Mouse (Mus musculus): ENCODE results near the gene Slc38a3. TPM values are rescaled to one million over a fixed set of nuclear protein-coding genes. Genes with fewer than 3 reads are reported as not detected.

Slc38a3 gene
- total and polyA plus RNA-seq, 3 experiments = not detected

- Histone ChIP-seq H3K4me3 (ENCODE audit: control insufficient read depth in 1 of 2, insufficient read depth in 1 of 2, low read depth in 2 of 2, low read length in 2 of 2) (no peak overlapping the region), H3K27ac (ENCODE audit: control insufficient read depth, low read depth, low read length) (no peak overlapping the region), H3K4me1 (ENCODE audit: control insufficient read depth in 1 of 2, insufficient read depth in 2 of 2, low read length in 2 of 2) (no peaks in the 10 kb centered on the region), H3K79me2 (ENCODE audit: control insufficient read depth, insufficient read depth, low read length, poor library complexity) (no peaks in the 10 kb centered on the region), H3K36me3 (ENCODE audit: control insufficient read depth in 1 of 2, insufficient read depth in 2 of 2, low read length in 2 of 2) (no peaks in the 10 kb centered on the region), H3K9ac (ENCODE audit: control insufficient read depth, low read depth, low read length, poor library complexity, severe bottlenecking) (no peak overlapping the region), H3K27me3 (ENCODE audit: control insufficient read depth in 1 of 2, insufficient read depth in 2 of 2, low read length in 2 of 2) (peaks cover 4 to 8% of the 10 kb centered on the region in 2 experiments), H3K9me3 (replicated peaks; ENCODE audit: insufficient read depth, low read length) (no peaks in the 10 kb centered on the region)
- TF ChIP-seq NRF1 (IDR thresholded peaks at IDR 0.05; ENCODE audit: insufficient read depth, low read depth, low read length, poor library complexity, severe bottlenecking) = no peak
- no peak for TF ChIP-seq ZNF384 (IDR thresholded peaks at IDR 0.05; ENCODE audit: low read depth, low read length)
- TF ChIP-seq GATA1 (IDR thresholded peaks at IDR 0.05; ENCODE audit: low read depth, low read length) = no peak
- no peak for TF ChIP-seq E2F4 (IDR thresholded peaks at IDR 0.05; ENCODE audit: borderline replicate concordance, low read depth, low read length)
- DNase-seq (ENCODE audit: low read depth, low spot score) = no peak
Measured at GRCm38 (mm10) chr9:107658096-107658495, 11.2 kb downstream of the Slc38a3 start.

GRCm38 (mm10) chr9:107657144-107657543, 12.2 kb downstream of the Slc38a3 start:
- H3K4me3 ChIP-seq (ENCODE audit: control insufficient read depth in 1 of 2, insufficient read depth in 1 of 2, low read depth in 2 of 2, low read length in 2 of 2) = no peak overlapping the region
- H3K79me2 ChIP-seq (ENCODE audit: control insufficient read depth, insufficient read depth, low read length, poor library complexity) = no peaks in the 10 kb centered on the region
- no peaks in the 10 kb centered on the region for H3K36me3 ChIP-seq (ENCODE audit: control insufficient read depth in 1 of 2, insufficient read depth in 2 of 2, low read length in 2 of 2)
- TF ChIP-seq E2F4 (IDR thresholded peaks at IDR 0.05; ENCODE audit: borderline replicate concordance, low read depth, low read length) (no peak), TBP (IDR thresholded peaks at IDR 0.05; ENCODE audit: low read depth, low read length) (no peak), POLR2A (IDR thresholded peaks at IDR 0.05; ENCODE audit: control insufficient read depth in 1 of 2, insufficient read depth in 1 of 2, low read depth in 1 of 2, low read length in 2 of 2, poor library complexity in 1 of 2) (no peak), CHD2 (IDR thresholded peaks at IDR 0.05; ENCODE audit: low read length) (no peak), MEF2A (IDR thresholded peaks at IDR 0.05; ENCODE audit: extremely low read depth, insufficient replicate concordance, low read depth, low read length, poor library complexity, severe bottlenecking) (no peak), ZC3H11A (IDR thresholded peaks at IDR 0.05; ENCODE audit: low read depth, low read length) (no peak), EP300 (IDR thresholded peaks at IDR 0.05; ENCODE audit: low read depth in 1 of 2, low read length in 2 of 2) (no peak), ZMIZ1 (IDR thresholded peaks at IDR 0.05; ENCODE audit: low read depth, low read length) (no peak)
- peaks cover 4 to 6% of the 10 kb centered on the region in 2 experiments for H3K27me3 ChIP-seq (ENCODE audit: control insufficient read depth in 1 of 2, insufficient read depth in 2 of 2, low read length in 2 of 2)
- no peak overlapping the region for H3K9ac ChIP-seq (ENCODE audit: control insufficient read depth, low read depth, low read length, poor library complexity, severe bottlenecking)
- H3K9me3 ChIP-seq (replicated peaks; ENCODE audit: insufficient read depth, low read length) = no peaks in the 10 kb centered on the region
- no peak for DNase-seq (ENCODE audit: low read depth, low spot score)
- H3K4me1 ChIP-seq (ENCODE audit: control insufficient read depth in 1 of 2, insufficient read depth in 2 of 2, low read length in 2 of 2) = no peaks in the 10 kb centered on the region
- no peak overlapping the region for H3K27ac ChIP-seq (ENCODE audit: control insufficient read depth, low read depth, low read length)

- no peaks in the 10 kb centered on the region for H3K9me3 ChIP-seq (replicated peaks; ENCODE audit: insufficient read depth, low read length)
- no peak overlapping the region for H3K4me3 ChIP-seq (ENCODE audit: control insufficient read depth in 1 of 2, insufficient read depth in 1 of 2, low read depth in 2 of 2, low read length in 2 of 2)
- H3K36me3 ChIP-seq (ENCODE audit: control insufficient read depth in 1 of 2, insufficient read depth in 2 of 2, low read length in 2 of 2) = no peaks in the 10 kb centered on the region
- H3K27me3 ChIP-seq (ENCODE audit: control insufficient read depth in 1 of 2, insufficient read depth in 2 of 2, low read length in 2 of 2) = peaks cover 6% of the 10 kb centered on the region in 2 experiments
- TF ChIP-seq UBTF (IDR thresholded peaks at IDR 0.05; ENCODE audit: borderline replicate concordance, insufficient read depth, low read depth, low read length) = no peak
- TF ChIP-seq POLR2AphosphoS5 (IDR thresholded peaks at IDR 0.05; ENCODE audit: borderline replicate concordance, low read depth, low read length) = no peak
- TF ChIP-seq GABPA (IDR thresholded peaks at IDR 0.05; ENCODE audit: low read depth, low read length) = no peak
- no peak for TF ChIP-seq HCFC1 (IDR thresholded peaks at IDR 0.05; ENCODE audit: low read depth, low read length)
- TF ChIP-seq MEF2A (IDR thresholded peaks at IDR 0.05; ENCODE audit: extremely low read depth, insufficient replicate concordance, low read depth, low read length, poor library complexity, severe bottlenecking) = no peak
- no peak for TF ChIP-seq SIN3A (IDR thresholded peaks at IDR 0.05; ENCODE audit: low read length)
- TF ChIP-seq CHD2 (IDR thresholded peaks at IDR 0.05; ENCODE audit: low read length) = no peak
- no peak for TF ChIP-seq USF1 (IDR thresholded peaks at IDR 0.05; ENCODE audit: low read depth, low read length)
- no peak for TF ChIP-seq ELF1 (IDR thresholded peaks at IDR 0.05; ENCODE audit: low read depth, low read length)
- no peak for TF ChIP-seq TCF12 (IDR thresholded peaks at IDR 0.05; ENCODE audit: low read depth, low read length)
- no peak for TF ChIP-seq MAX (IDR thresholded peaks at IDR 0.05; ENCODE audit: low read length)
- TF ChIP-seq TAL1 (IDR thresholded peaks at IDR 0.05; ENCODE audit: low read length) = no peak
- no peaks in the 10 kb centered on the region for H3K79me2 ChIP-seq (ENCODE audit: control insufficient read depth, insufficient read depth, low read length, poor library complexity)
- no peak overlapping the region for H3K27ac ChIP-seq (ENCODE audit: control insufficient read depth, low read depth, low read length)
- no peak for DNase-seq (ENCODE audit: low read depth, low spot score)
- no peaks in the 10 kb centered on the region for H3K4me1 ChIP-seq (ENCODE audit: control insufficient read depth in 1 of 2, insufficient read depth in 2 of 2, low read length in 2 of 2)
- no peak overlapping the region for H3K9ac ChIP-seq (ENCODE audit: control insufficient read depth, low read depth, low read length, poor library complexity, severe bottlenecking)
Measured at GRCm38 (mm10) chr9:107654585-107654984, 14.7 kb downstream of the Slc38a3 start.

All from MEL (cell line).